Mouse (Mus musculus) liver (tissue): Measurements from ENCODE around the gene Gga3.
A peak's percentile ranks its signal among the peaks of the same experiment; 100 is the strongest.

Experiments used
- DNase-seq: peaks from one replicate; pipeline ENCODE4 v3.0.0-alpha.2; 2020; ENCODE audit warnings: mixed read lengths

The Gga3 gene

DNA sequence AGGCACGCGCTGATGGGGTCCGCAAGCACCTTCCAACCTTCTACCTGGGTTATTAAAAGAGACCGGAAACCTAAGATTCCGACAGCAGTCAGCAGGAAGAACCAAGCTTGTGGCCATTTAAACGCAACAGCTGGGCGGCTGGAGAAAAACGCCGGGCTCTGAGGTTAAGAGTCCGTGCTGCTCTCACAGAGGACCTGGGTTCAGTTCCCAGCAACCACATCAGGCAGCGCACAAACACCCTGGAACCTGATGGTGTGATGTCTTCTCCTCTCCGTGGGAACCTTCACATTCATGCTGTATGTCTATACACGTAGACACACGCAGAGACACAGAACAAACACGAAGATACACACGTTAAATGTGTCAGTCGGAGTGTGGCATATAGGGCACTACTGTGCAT is 48.1 kb downstream of the Gga3 start:
- DNase-seq: no peak

DNA sequence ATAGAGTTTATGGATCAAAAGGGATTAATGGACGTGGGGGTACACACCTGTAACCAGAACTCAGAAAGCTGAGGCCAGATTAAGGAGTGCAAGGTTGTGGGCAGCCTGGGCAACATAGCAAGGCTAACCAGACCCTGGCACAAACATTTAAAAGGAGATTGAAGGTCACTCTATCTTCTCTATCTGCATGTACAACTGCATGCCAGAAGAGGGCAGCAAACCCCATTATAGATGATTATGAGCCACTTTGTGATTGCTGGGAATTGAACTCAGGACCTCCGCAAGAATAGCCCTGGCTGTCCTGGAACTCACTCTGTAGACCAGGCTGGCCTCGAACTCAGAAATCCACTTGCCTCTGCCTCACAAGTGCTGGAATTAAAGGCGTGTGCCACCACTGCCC is 51.1 kb downstream of the Gga3 start:
- DNase-seq: no peak

DNA sequence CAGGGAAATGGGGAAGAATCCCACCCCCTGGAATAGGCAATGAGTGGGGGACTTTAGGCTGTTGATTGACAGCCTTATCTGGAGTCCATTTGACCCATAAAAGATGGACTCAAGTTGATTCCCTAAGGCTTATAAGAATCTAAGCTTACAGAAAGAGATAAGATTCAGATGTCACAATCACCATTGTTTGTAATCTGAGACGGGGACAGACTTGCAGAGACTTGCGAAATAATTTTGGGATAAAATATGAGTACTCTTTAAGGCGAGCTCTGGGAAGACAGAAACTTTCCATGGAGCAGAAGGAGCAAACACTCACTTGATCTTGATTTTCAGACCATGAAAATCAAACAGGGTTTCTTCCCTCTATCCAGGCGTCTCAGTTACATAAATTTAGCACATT is 60.3 kb downstream of the Gga3 start:
- no peak for DNase-seq

DNA sequence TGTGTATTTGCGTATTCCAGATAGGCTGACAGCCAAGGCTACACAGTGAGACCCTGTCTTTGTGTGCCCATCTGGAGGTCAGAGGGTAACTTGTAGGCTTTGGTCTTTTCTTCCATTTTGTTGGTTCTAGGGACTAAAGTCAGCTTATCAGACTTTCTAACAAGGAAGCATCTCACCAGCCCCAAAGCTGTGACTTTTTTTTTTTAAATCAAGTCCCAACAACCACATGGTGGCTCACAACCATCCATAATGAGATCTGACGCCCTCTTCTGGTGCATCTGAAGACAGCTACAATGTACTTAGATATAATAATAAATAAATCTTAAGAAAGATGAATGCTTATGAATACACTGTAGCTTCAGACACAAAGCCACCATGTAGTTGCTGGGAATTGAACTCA is 65.8 kb downstream of the Gga3 start:
- DNase-seq: no peak

DNA sequence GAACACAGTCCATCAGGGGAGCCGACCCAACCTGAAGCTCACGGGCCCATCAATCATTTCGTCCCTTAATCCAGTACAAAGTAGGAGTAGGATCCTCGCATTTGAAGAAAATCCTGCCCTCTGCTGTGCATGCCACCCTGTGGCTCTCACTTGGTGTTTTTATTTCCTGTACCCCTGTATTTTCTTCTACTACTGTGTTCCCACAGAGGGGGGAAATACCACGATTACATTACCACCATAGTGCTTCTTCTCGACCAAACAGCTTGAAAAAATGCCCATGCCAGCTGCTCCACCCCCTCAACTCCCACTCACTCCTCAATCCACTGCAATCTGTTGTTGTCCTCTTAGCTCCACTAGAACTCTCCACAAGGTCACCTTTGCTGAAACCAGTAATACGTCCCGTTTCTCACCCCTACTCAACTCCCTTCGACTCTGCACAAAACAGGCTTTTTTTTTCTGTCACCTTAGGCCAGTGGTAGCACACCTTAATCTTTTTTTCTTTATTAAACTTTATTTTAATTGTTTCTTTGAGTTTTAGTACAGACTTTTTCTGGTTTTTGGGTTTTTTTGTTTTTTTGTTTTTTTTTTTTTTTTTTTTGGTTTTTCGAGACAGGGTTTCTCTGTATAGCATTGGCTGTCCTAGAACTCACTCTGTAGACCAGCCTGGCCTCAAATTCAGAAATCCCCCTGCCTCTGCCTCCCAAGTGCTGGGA is 66.8 kb downstream of the Gga3 start:
- DNase-seq: no peak

DNA sequence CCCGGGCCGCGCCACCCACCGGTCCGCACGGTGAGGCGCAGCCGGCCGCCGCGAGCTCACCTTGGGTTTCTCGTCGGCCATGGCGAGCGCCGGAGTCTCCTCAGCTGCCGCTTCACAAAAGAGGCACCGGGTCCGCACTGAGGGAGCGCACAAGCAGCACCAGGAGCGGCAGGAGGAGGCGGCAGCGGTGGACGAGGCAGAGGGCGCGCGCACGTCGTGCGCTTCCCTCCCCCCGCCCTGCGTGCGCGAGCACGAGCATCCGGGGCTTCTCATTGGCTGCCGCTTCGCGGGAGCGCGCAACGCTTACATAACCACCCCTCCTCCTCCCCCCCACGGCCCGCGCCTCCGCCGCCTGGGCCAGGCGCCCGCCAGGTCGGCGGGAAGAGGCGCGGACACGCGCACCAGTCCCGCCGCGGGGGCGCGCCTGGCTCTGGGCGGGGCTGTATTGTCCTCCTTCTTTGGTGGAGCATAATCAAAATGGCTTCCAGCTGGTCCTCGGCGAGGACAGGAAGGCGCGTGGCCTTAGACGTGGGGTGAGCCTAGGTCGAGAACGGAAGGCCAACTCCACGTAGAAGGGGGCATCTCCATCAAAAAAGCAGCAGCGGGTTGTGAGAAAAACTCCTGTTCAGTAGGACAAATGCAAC is 67.7 kb downstream of the Gga3 start, which contains the start of gene Sumo2:
Gene Sumo2, minus strand, starts transcription at position 239 of the 644 bp plus-strand sequence.
- DNase-seq: peak; percentile 99

DNA sequence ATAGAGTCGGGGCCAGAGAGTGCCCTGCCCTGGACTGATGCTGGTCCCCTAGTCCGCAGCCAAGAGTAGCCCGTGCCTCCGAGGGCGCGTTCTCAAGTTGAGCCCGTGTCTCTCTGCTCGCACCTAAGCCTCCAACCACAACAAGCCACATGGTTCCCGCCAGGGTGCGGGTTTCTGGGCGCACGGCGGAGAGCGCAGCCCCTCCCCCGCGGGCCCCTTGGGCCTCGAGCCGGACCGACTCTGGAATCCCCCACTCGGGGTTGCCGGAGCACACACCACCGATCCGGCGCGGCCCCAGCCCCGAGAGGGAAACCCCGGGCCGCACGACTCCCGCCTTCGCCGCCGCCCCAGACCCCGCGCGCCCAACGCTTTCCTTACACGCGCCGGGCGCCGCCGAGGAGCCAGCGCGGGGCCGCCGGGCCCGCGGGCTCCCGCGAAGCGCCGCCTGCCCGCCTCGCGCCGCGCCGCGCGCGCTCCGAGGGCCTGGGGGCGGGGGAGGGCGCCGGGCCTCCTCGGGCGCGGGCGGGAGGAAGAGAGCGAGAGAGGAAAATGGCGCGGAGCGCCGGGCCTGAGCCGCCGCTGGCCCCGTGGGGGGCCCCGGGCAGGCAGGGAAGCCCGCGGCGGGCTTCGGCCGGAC is 68.3 kb downstream of the Gga3 start:
- peak; percentile 70 for DNase-seq

DNA sequence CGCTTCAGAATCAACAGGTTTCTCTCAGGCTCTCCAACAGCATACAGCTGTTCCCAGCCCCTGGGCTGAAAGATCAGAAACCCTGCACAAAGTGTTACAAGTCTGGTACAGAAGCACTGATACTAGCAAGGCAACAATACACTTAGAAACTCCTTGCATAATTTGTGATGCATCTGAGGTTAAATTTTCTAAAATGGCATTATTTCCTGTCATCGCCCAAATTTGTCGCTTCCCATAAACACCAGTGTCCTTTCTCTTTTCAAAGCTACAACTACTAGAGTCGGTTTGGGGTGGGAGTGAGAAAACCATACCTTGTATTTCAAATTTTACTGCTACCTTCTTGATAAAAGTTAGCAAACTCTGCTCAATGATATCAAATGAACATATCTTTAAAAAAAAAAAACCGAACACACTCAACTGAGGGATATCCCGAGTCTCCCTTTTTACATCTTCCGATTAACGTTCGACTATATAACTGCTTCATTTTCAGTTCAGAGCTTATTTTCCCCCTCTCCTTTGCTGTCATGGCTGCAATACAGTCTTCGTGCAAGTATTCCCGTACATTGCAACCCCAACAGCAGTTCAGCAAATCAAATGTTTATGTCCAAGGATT is 69.0 kb downstream of the Gga3 start:
- no peak for DNase-seq
